Mouse (Mus musculus): ENCODE measurements around the gene Tmem131.
A peak's percentile ranks its signal among the peaks of the same experiment; 100 is the strongest.

- TF ChIP-seq CTCF (IDR thresholded peaks at IDR 0.05; ENCODE audit: low read depth) (peak; percentile 57), EP300 (optimal IDR thresholded peaks at IDR 0.05) (no peak)
These were observed 13.5 kb downstream of the Tmem131 start for GRCm38 (mm10) chr1:36929996-36930395.

Data from stomach, postnatal 0 days (tissue).